Mouse (Mus musculus): Measurements from ENCODE around the gene Fbxo22.
"Not testable (repeated sequence)": the region's sequence is repeated elsewhere in the genome, so short reads cannot be mapped to it uniquely, and the experiment has no call there.

Fbxo22 gene

DNA sequence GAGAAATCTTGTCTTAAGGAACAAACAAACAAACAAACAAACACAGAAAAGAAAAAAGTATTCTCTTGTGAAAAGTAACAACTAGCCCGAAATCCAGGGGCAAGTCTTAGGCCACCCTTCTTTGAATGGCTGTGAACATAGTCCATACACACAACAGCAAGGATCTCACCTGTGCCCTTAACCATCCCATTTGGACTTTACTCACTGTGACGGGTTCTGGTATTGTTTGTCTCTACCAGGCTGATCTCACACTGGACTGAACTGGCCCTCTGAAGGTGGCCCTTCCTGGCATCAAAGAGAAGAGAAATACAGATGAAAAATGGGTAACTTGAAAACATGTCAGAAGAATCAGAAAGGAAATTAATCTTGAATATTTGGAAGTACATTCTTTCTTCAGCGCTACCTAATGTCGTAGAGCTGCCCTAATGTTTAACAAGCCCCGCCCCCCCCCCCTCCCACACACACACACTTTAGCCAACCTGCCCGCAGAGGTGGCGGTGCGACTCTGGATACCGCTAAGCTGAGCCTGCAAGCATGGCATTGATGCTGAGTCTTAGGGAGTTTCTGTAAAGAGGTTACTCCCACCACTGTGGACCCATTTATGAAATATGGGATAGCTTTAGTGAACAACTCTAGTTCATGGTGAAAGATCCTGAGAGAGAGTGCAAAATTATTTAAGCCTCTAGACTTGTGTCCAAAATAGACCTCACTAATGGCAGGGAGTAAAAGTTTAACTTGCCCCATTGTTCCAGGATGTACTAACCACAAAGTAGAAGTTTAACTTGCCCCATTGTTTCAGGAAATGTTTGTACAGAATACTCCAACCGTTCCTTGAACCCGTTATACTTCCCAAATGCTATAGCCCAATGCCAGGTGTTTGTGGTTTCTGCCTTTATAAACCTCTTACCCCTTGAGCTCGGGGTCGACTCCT is 27.8 kb downstream of the Fbxo22 start:
- no peak for DNase-seq (ENCODE audit: low spot score)

DNA sequence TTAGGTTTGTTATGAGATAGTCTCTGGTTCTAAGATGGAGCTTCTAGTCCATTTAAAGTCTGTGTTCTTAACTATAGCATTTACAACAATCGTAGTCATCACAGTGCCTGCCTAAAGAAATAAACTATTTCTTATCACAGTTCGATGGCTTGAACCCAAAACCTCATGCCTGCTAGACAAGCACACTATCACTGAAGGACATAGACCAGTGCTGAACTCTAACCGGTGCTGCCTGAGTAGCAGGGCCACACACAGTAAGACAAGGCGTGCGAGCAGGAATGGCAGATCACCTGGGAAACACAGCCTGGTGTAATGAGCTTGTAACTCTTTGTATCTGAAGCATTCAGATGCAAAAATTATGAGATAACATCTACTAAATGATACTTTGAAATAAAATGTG is 32.1 kb downstream of the Fbxo22 start:
- no peak for DNase-seq (ENCODE audit: low spot score)

- DNase-seq (ENCODE audit: low spot score), result no peak
Measured at GRCm38 (mm10) chr9:55241863-55242685, 33.3 kb downstream of the Fbxo22 start.

GRCm38 (mm10) chr9:55243280-55243679 is 34.6 kb downstream of the Fbxo22 start:
- DNase-seq (ENCODE audit: low spot score), result no peak

DNA sequence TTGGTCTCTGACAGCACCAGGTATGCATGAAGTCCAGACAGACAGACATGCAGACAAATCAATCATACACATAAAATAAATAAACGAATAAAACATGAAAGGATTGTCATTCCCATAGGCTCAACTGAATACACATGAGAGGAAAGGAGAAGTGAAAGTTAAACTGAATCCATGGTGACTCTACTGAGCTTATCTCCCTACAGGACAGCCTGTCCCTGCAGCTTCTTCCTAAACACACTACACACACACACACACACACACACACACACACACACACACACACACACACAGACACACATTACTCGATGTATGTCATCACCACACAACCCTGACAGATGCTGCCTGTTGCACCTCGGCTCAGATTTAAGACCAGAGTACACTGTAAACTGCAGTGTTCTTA is 35.4 kb downstream of the Fbxo22 start:
- no peak for DNase-seq (ENCODE audit: low spot score)

DNA sequence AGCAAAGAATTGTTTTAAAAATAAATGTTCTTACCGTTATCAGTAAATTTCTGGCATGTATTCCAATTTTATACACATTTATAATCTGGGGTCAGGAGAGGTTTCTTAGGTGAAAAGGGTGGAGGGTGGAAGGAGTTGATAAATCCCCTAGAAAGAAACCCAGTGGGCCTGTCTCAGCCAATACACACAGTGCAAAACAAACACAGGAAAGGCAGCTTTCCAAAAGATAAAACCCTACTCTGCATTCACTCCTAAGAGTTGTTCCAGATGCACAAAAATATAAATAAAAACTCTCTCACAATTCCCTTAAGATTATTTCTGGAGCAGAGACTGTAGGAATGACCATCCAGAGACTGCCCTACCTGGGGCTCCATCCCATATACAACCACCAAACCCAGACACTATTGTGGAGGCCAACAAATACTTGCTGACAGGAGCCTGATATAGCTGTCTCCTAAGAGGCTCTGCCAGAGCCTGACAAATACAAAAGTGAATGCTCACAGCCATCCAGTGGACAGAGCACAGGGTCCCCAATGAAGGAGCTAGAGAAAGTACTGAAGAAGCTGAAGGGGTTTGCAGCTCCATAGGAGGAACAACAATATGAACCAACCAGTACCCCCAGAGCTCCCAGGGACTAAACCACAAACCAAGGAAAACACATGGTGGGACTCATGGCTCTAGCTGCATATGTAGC is 36.5 kb downstream of the Fbxo22 start:
- DNase-seq (ENCODE audit: low spot score), result not testable (repeated sequence)

- no peak for DNase-seq (ENCODE audit: low spot score)
Measured at GRCm38 (mm10) chr9:55246440-55246839, 37.7 kb downstream of the Fbxo22 start.

DNA sequence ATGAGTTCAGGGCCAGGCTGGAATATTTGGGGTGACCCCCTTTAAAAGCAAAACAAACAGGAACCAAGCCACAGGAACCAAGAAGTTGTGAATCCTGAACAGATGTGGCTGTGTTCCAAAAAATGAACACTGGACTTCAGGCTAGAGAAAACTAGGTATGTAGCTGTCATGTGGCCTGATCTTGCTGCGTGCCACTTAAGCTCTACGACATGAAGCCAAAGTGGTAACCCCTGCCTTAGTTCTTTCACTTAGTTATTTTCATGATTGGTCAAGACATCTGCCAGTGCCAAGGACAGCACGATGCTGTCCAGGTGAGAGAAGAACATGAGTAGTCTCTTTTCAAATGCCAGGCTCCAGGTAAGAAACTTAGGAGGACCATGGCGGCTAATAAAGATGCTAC is 38.2 kb downstream of the Fbxo22 start:
- no peak for DNase-seq (ENCODE audit: low spot score)

GRCm38 (mm10) chr9:55248465-55248864 is 39.7 kb downstream of the Fbxo22 start:
- no peak for DNase-seq (ENCODE audit: low spot score)

DNA sequence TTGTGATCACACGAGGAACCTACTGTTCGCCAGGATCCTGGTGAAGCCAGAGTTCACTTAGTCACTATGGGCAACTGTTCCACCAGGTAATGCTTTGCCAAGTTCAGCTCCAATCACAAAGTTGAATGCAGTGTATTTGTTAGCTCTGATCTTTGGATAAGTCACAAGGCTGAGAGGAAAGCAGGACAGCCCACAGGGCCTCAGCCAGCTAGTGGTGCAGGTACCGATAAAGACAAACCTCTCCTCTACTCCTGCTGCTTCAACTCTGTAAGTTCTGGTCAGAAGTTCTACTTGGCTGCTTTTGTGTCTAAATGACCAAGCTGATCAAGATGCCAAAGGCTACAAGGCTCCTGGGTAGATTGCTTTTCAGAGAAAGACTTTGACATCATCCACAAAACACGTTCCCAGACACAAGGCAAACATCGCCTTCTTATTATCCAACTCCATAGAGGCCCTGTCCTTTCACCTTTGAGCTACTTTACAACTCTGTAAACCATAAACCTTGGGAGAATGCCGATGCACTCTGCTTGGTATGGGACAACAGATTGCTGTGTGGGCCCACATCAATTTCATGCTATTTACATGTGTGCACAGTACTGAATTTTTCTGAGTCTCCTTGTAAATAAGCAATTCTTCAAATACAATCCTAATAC is 42.0 kb downstream of the Fbxo22 start:
- DNase-seq (ENCODE audit: low spot score), result no peak

GRCm38 (mm10) chr9:55252097-55252496 is 43.4 kb downstream of the Fbxo22 start:
- not testable (repeated sequence) for DNase-seq (ENCODE audit: low spot score)

- DNase-seq (ENCODE audit: low spot score), result no peak
Measured at GRCm38 (mm10) chr9:55253849-55254248, 45.1 kb downstream of the Fbxo22 start.

GRCm38 (mm10) chr9:55255056-55255455 is 46.3 kb downstream of the Fbxo22 start:
- DNase-seq (ENCODE audit: low spot score), result no peak

DNA sequence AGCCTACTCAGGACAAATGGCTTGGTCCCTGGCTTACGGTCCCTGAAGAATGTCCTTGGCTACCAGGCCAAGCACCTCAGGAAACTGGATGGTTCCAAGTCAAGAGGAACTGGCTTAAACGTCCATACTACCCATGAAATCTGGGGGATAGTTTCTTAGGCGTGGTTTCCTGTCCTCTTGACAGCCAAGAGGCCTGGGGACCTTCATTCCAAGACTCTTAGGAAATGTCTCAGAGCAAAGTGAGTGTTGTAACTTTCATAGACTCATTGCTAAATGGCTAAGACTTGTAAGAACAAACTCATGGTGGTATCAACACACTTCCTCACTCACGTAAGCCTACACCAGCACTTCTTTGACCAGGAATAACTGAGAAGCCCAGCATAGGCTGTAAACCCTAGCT is 46.9 kb downstream of the Fbxo22 start:
- no peak for DNase-seq (ENCODE audit: low spot score)

DNA sequence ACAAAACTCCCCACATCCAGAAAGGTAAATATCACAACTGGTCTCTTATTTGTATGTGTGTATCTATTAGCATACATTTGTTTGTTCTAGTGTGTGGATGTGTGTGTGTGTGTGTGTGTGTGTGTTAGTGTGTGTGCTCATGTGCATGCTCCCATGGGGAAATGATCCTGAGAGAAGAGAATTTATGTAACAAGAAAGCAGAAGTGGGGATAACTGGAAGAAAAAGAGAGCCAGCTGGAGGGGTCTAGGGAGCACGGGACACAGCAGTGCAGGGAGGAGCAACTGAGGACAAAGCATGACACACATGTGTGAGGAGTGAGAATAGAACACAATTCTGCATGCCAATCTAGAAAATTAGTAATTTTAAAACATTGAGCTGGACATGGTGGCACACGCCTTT is 48.4 kb downstream of the Fbxo22 start:
- no peak for DNase-seq (ENCODE audit: low spot score)

- DNase-seq (ENCODE audit: low spot score), result no peak
Measured at GRCm38 (mm10) chr9:55259741-55260140, 51.0 kb downstream of the Fbxo22 start.

DNA sequence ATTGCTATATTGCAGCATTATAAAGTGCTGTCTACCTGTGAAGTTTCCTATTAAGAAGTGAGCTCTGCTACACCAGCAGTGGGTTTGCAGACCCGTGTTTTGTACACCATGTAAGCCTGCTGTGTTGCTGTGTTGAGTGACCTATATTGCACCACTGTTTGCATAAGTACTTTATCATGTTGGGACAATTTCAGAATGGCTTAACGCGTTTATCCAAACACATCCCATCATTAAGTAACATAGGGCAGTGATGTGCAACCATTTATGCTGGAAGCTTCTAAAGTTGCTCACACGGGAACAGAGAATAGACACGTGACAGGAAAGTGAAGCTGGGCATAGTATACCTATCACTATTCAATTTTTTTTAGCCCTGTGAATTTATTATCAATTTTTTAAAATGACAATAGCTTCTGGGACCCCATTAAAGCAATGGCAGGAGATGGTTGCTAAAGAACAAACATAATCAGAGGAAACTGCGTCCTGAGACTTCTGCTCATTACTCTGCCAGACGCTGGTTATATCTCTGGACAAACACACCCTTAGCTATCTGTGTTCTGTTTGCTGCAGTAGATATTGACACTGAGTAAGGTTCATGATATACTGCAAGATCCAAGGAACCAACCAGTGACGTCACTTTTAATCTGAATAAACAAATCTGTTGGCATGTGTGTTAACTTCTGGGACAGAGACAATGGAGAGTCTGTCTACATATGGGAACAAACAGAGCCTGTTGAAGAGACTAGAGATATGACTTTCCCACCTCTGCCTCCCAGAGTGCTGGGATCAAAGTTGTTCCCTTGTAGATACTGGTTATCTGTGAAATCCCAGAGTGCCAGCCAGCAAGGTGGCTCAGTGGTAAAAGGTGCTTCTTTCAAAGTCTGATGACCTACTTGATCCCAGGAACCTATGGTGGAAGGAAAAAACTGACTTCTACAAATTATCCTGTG is 55.9 kb downstream of the Fbxo22 start:
- peak; percentile 16 for DNase-seq (ENCODE audit: low spot score)

- peak; percentile 22 for DNase-seq (ENCODE audit: low spot score)
Measured at GRCm38 (mm10) chr9:55271960-55272560, 63.3 kb downstream of the Fbxo22 start.

GRCm38 (mm10) chr9:55273906-55274305 is 65.2 kb downstream of the Fbxo22 start:
- no peak for DNase-seq (ENCODE audit: low spot score)
